Mouse (Mus musculus) adrenal gland, adult 18-20 months (tissue): ENCODE results near the gene Lhfpl4. TPM values are rescaled to one million over a fixed set of nuclear protein-coding genes. Genes with fewer than 3 reads are reported as not detected.
A peak's percentile ranks its signal among the peaks of the same experiment; 100 is the strongest.

Source experiments
- DNase-seq, 2 experiments: peaks; one replicate each; pipeline ENCODE4 v3.0.0; 2021 to 2022; ENCODE audit warnings: low spot score in 2 of 2
- long read RNA-seq, 2 experiments: library from polyadenylated mRNA; stranded (forward); transcript quantifications; one replicate each; pipeline ENCODE4 v2.0.0; 2021
- total RNA-seq, 2 experiments: library from RNA; stranded (reverse); gene quantifications; 1 replicate in 1 of 2; 2 replicates in 1 of 2; pipeline ENCODE4 v1.2.3; 2021

Lhfpl4 gene
- total RNA-seq = 1 to 10 TPM; 4.1 to 4.3 TPM
- long read RNA-seq, experiment 1, full-length matches to known transcripts = 1 of 2 reads
- long read RNA-seq, experiment 1, partial matches to known transcripts = 0 of 2 reads
- long read RNA-seq, experiment 1, other reads (novel, unspliced or antisense) = 1 of 2 reads
- long read RNA-seq, experiment 2, full-length matches to known transcripts = 1 of 3 reads
- long read RNA-seq, experiment 2, partial matches to known transcripts = 2 of 3 reads
- long read RNA-seq, experiment 2, other reads (novel, unspliced or antisense) = 0 of 3 reads

- peak in 1 of 2 experiments; percentile 7 for DNase-seq
Observed at GRCm38 (mm10) chr6:113194841-113195595, at the start of gene Lhfpl4. Lhfpl4 (minus strand) TSS chr6:113195384.

DNA sequence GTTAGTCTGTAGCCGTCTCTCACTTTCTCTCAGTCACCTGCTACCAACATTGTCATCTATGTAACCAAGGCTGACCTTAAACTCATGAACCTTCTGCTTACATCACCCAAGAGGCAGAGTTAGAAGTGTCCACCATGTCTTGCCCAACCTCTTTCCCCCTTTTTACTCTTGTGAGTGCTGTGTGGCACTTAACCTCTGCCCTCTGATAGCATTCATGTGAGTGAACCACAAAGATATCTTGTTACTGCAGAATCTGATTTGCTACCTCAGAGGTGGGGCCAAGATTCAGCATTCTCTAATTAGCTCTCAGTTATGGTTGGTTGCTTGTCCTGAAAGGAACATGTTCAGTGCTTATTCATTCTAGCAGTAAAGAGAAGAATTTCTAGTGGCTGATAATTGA, 47.6 kb upstream of the Lhfpl4 start:
- no peak for DNase-seq

GRCm38 (mm10) chr6:113238442-113238841, 43.3 kb upstream of the Lhfpl4 start:
- DNase-seq = no peak

DNA sequence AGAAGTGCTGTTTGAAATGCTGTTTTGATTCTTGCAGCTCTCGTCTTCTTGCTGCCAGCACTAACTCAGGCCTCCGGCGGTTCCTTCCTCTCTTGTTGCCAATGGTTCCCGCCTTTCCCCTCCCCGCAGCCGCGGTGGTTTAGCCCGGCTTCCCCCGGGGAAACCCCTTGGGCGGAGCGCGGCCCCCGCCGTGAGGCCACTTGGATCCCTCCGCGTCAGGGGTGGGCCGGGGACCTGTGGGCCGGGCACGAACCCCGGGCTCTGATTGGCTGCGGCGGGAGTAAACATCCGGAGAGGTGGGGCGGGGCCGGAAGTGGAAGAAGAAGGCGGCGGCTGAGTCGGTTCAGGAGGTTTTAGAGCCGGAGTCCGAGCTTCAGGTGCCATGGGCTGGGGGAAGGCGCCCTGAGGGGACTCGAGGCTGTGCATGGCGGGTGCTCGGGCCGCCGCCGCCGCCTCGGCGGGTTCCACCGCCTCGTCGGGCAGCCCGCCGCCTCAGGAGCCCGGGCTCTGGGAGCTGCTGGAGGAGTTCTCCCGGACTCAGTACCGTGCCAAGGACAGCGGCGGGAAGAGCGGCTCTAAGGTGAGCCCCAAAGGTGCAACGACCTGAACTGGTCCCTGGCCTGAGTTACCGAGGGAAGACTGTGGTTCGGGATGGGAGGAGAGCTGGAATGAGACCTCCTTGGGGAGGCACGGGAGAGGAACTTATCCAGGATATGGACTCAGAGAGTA, 42.5 kb upstream of the Lhfpl4 start, which contains the start of gene Mtmr14:
Gene Mtmr14, plus strand, starts transcription at position 302 of the 729 bp plus-strand sequence.
- peak; percentile 98 for DNase-seq

DNA sequence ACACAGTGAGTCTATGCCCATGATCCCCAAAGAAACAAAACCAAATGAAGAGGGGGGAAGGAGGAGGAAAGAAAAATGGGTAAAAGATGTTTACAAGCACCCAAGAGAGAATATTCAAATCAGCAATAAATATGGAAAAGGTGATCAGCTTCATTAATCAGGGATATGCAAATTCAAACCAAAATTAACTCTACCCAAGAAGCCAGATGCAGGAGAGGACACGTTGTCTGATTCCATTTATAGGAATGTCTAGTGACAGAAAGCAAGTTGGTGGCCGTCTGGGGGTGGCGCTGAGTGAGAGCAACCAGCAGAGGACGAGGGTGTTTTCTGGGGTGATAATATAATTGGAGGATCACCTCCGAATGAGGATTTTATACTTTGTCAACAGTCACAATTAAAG, 40.0 kb upstream of the Lhfpl4 start:
- DNase-seq = no peak

- no peak for DNase-seq
Observed at GRCm38 (mm10) chr6:113226705-113227104, 31.5 kb upstream of the Lhfpl4 start.

DNA sequence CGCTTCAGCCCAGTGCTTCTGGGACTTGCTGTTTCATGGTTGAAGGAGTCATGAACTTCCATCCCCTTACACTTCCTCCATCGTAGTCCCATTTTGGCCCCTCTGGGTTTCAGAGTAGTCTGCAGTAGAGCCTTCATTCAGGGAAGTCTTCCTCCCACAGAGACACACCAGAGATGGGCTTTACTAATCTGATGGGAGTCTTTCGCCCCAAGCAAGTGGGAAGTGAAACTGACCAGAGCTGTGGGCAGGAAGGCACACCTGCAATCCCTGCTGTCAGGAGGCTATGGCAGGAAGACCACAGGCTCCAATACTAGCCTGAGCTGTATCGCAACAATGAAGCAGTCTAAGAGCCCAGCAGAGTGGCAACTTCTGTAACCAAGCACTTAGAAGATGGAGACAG, 30.6 kb upstream of the Lhfpl4 start:
- no peak for DNase-seq

DNA sequence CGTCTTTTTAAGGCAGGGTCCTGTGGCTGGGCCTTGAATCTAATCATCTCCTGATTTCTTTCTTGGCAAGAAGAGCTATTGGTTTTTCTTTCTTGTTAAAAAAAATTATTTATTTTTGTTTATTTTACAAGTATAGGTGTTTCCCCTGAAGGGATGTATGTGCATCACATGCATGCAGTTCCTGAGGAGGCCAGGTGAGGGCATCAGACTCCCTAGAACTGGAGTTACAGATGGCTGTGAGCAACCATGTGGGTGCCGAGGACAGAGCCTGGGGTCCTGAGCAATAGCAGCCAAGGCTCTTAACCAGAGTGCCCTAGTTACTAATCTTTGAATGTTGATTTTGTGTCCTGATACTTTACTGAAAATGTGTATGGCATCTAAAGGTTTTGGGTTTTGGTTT, 21.1 kb upstream of the Lhfpl4 start:
- no peak for DNase-seq

GRCm38 (mm10) chr6:113195596-113195992, 410 bp upstream of the Lhfpl4 start:
- no peak for DNase-seq

DNA sequence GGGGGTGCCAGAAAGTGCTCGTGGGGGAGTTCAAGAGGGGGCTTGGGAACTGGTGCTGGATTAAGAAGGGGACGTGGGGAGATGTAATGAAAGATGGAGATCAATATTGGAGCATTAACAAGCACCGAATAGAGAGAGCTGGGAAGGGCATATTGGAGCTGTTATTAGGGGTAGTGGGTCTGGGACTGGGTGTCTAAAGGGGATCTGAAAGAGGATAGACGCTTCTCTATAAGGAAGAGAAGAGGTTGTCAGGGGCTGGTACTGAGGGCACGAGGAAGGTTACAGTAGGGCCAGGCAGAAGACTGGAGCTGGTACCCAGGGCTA, 705 bp downstream of the Lhfpl4 start:
- no peak for DNase-seq

DNA sequence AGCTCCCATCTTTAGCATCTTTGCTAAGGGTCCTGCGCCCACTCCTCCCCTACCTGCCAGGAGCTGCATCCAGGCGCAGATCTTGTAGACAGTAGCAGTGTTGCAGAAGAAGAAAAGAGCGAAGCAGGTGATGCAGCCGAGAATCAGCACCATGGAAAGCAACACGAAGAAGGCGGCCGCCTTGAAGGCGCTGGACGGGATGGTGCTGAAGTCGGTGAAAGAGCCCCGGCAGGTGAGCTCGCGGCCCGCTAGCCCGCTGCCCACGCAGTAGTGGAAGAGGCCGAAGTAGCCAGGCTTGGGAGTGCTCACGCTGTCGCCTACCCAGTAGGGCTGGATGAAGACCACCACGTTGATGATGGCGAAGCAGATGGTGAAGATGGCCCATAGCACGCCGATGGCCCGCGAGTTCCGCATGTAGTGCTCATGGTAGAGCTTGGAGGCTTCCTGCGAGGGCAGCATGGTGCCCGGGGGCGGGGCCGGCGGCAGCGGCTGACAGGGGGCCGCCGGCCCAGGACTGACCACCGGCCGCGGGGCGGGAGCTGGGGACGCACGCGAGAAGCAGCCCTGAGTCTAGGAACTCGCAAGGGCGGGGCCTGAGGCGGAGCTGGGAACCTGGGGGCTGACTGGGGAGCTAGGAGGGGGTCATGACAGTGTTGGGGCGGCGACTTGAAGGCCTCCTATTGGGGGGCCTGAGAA, 1.3 kb downstream of the Lhfpl4 start:
- DNase-seq = peak in 1 of 2 experiments; percentile 22

GRCm38 (mm10) chr6:113184866-113185525, 10.2 kb downstream of the Lhfpl4 start:
- DNase-seq = no peak

GRCm38 (mm10) chr6:113184163-113184562, 11.0 kb downstream of the Lhfpl4 start:
- no peak for DNase-seq

- no peak for DNase-seq
Observed at GRCm38 (mm10) chr6:113179195-113179733, 15.9 kb downstream of the Lhfpl4 start.

GRCm38 (mm10) chr6:113178286-113179194, 16.6 kb downstream of the Lhfpl4 start:
- DNase-seq = no peak

GRCm38 (mm10) chr6:113176613-113177012, 18.6 kb downstream of the Lhfpl4 start:
- no peak for DNase-seq

DNA sequence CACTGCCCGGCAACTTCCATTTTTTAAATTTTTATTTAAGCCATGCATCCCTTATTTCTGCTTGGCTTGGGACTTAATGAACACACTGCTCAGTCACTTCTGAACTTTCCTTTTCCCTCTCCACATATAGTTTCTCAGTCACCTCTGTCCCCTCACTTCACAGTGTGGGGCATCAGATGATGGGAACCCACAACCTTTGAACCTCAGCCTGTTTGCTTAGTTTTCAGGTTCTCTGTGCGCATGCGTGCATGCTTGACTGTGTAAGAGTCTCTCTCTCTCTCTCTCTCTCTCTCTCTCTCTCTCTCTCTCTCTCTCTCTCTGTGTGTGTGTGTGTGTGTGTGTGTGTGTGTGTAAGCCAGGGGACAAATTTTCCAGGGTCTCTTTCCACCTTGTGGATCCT, 19.7 kb downstream of the Lhfpl4 start:
- no peak for DNase-seq

DNA sequence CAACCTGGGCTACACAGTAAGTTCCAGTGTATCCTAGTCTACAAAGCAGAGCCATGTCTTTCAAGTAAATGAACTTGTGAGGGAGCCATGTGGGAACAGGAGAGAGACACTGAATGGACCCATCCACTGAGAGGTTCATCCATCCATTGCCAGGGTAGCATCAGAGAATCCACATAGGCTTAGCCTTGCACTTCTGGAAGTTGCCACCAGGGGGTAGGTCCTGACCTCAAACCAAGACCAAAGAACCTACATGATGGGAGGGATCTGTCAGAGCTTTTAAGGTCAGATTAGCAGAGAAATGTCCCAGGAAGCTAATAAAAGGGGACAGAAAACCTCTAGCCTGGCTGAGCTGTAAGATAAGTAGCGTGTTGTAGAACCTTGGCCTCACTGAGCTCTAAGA, 22.6 kb downstream of the Lhfpl4 start:
- peak; percentile 53 to 68 for DNase-seq

GRCm38 (mm10) chr6:113172011-113172410, 23.2 kb downstream of the Lhfpl4 start:
- no peak for DNase-seq
